Mouse (Mus musculus) thymus, postnatal 25 days (tissue): ENCODE data around the gene Tent5d.

Experiments used
- DNase-seq: peaks from one replicate; pipeline ENCODE4 v3.0.0; 2022

Tent5d gene

GRCm38 (mm10) chrX:107792290-107792689, at the start of gene Tent5d:
Gene Tent5d (plus strand): TSS chrX:107792590.
- DNase-seq: no peak

GRCm38 (mm10) chrX:107767896-107768295, 24.5 kb upstream of the Tent5d start:
- DNase-seq: no peak

GRCm38 (mm10) chrX:107790136-107790535, 2.3 kb upstream of the Tent5d start:
- DNase-seq: no peak

- no peak for DNase-seq
These were observed 1.5 kb upstream of the Tent5d start for GRCm38 (mm10) chrX:107790750-107791493.

- no peak for DNase-seq
These were observed 3.4 kb downstream of the Tent5d start for GRCm38 (mm10) chrX:107795785-107796184.

GRCm38 (mm10) chrX:107796919-107797318, 4.5 kb downstream of the Tent5d start:
- DNase-seq: no peak

- no peak for DNase-seq
These were observed 19.7 kb downstream of the Tent5d start for GRCm38 (mm10) chrX:107812120-107812519.

- peak; percentile 6 for DNase-seq
These were observed 23.3 kb downstream of the Tent5d start for GRCm38 (mm10) chrX:107815502-107816217.

- peak; percentile 84 for DNase-seq
These were observed 23.8 kb downstream of the Tent5d start, which contains the start of gene 2610002M06Rik for GRCm38 (mm10) chrX:107816218-107816554. Gene 2610002M06Rik (minus strand): TSS chrX:107816334.

- no peak for DNase-seq
These were observed 24.3 kb downstream of the Tent5d start for GRCm38 (mm10) chrX:107816726-107817125.

GRCm38 (mm10) chrX:107858165-107858564, 65.8 kb downstream of the Tent5d start:
- no peak for DNase-seq
